Mouse (Mus musculus): Measurements from ENCODE around the gene Ablim1. TPM values are rescaled to one million over a fixed set of nuclear protein-coding genes. Genes with fewer than 3 reads are reported as not detected.

The Ablim1 gene
- polyA plus RNA-seq, 1 experiment from 2014 or later, result 46.9 TPM

DNA sequence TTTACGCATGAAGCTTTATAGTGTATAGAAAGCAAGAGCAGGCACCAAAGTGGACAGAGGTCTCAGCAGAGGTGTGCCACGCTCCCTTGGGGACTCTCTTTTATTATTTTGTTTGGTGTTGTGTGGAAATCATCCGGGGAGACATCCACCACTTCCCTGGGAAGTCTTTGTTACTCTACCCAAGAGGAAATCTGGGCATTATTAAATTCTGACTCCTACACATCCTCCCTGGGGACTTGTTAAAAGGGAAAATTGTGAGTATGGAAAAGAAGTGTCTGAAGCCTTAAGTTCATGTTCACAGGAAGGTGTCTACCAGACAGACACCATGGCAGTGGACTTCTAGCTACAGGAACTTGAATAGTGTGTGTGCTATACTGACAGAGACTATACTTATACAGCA is 31.4 kb downstream of the Ablim1 start:
- no peaks in the 10 kb centered on the region for H3K27me3 ChIP-seq (ENCODE audit: control insufficient read depth, insufficient read depth, low read length)
- peaks cover 4% of the 10 kb centered on the region; the same call in 1 of the 2 replicates for H3K9me3 ChIP-seq (ENCODE audit: control insufficient read depth, low read length)
- 73% methylated on average over 3 of the region's 3 CpGs for WGBS
- no peak overlapping the region; a peak in 1 of 4 replicates for H3K27ac ChIP-seq (replicated peaks in 1 of 2; ENCODE audit: control insufficient read depth in 1 of 2, insufficient read depth in 1 of 2, low read depth in 2 of 2, low read length in 2 of 2)
- no peak overlapping the region for H3K4me2 ChIP-seq (ENCODE audit: low read length)
- no peak for ATAC-seq (ENCODE audit: insufficient number of reproducible peaks, insufficient read depth, low FRiP score, low read depth)
- H3K9ac ChIP-seq (ENCODE audit: low read length), result no peak overlapping the region
- H3K4me3 ChIP-seq (ENCODE audit: control insufficient read depth in 1 of 2, insufficient read depth in 1 of 2, low read depth in 1 of 2, low read length in 2 of 2), result no peak overlapping the region
- H3K4me1 ChIP-seq (ENCODE audit: control insufficient read depth in 2 of 2, insufficient read depth in 2 of 2, low read length in 2 of 2), result peaks cover 0 to 4% of the 10 kb centered on the region in 2 experiments; a peak in 1 of 4 replicates
- H3K36me3 ChIP-seq (ENCODE audit: control insufficient read depth, insufficient read depth, low read length), result no peaks in the 10 kb centered on the region

- Histone ChIP-seq H3K36me3 (ENCODE audit: control insufficient read depth, insufficient read depth, low read length) (no peaks in the 10 kb centered on the region), H3K27me3 (ENCODE audit: control insufficient read depth, insufficient read depth, low read length) (no peaks in the 10 kb centered on the region), H3K9ac (ENCODE audit: low read length) (no peak overlapping the region), H3K9me3 (ENCODE audit: control insufficient read depth, low read length) (peaks cover 4% of the 10 kb centered on the region; the same call in 1 of the 2 replicates), H3K4me2 (ENCODE audit: low read length) (no peak overlapping the region), H3K4me1 (ENCODE audit: control insufficient read depth in 2 of 2, insufficient read depth in 2 of 2, low read length in 2 of 2) (peaks cover 0 to 4% of the 10 kb centered on the region in 2 experiments; a peak in 1 of 4 replicates), H3K4me3 (ENCODE audit: control insufficient read depth in 1 of 2, insufficient read depth in 1 of 2, low read depth in 1 of 2, low read length in 2 of 2) (no peak overlapping the region), H3K27ac (replicated peaks in 1 of 2; ENCODE audit: control insufficient read depth in 1 of 2, insufficient read depth in 1 of 2, low read depth in 2 of 2, low read length in 2 of 2) (no peak overlapping the region)
- 79% methylated on average over 5 of the region's 5 CpGs for WGBS
- no peak for ATAC-seq (ENCODE audit: insufficient number of reproducible peaks, insufficient read depth, low FRiP score, low read depth)
Observed at GRCm38 (mm10) chr19:57282642-57283041, 32.1 kb downstream of the Ablim1 start.

GRCm38 (mm10) chr19:57279666-57280065 is 35.1 kb downstream of the Ablim1 start:
- no peak for ATAC-seq (ENCODE audit: insufficient number of reproducible peaks, insufficient read depth, low FRiP score, low read depth)
- Histone ChIP-seq H3K4me3 (ENCODE audit: control insufficient read depth in 1 of 2, insufficient read depth in 1 of 2, low read depth in 1 of 2, low read length in 2 of 2) (no peak overlapping the region), H3K9me3 (ENCODE audit: control insufficient read depth, low read length) (no peaks in the 10 kb centered on the region), H3K4me2 (ENCODE audit: low read length) (no peak overlapping the region), H3K27ac (replicated peaks in 1 of 2; ENCODE audit: control insufficient read depth in 1 of 2, insufficient read depth in 1 of 2, low read depth in 2 of 2, low read length in 2 of 2) (no peak overlapping the region), H3K27me3 (ENCODE audit: control insufficient read depth, insufficient read depth, low read length) (no peaks in the 10 kb centered on the region), H3K9ac (ENCODE audit: low read length) (no peak overlapping the region), H3K36me3 (ENCODE audit: control insufficient read depth, insufficient read depth, low read length) (no peaks in the 10 kb centered on the region), H3K4me1 (ENCODE audit: control insufficient read depth in 2 of 2, insufficient read depth in 2 of 2, low read length in 2 of 2) (peaks cover 6 to 16% of the 10 kb centered on the region in 2 experiments)
- WGBS, result 89% methylated on average over 4 of the region's 4 CpGs

- H3K36me3 ChIP-seq (ENCODE audit: control insufficient read depth, insufficient read depth, low read length), result no peaks in the 10 kb centered on the region
- 81% methylated on average over 8 of the region's 8 CpGs for WGBS
- ATAC-seq (ENCODE audit: insufficient number of reproducible peaks, insufficient read depth, low FRiP score, low read depth), result no peak
- H3K4me3 ChIP-seq (ENCODE audit: control insufficient read depth in 1 of 2, insufficient read depth in 1 of 2, low read depth in 1 of 2, low read length in 2 of 2), result no peak overlapping the region
- H3K27ac ChIP-seq (replicated peaks in 1 of 2; ENCODE audit: control insufficient read depth in 1 of 2, insufficient read depth in 1 of 2, low read depth in 2 of 2, low read length in 2 of 2), result no peak overlapping the region
- H3K4me1 ChIP-seq (ENCODE audit: control insufficient read depth in 2 of 2, insufficient read depth in 2 of 2, low read length in 2 of 2), result peaks cover 13 to 26% of the 10 kb centered on the region in 2 experiments
- no peaks in the 10 kb centered on the region for H3K9me3 ChIP-seq (ENCODE audit: control insufficient read depth, low read length)
- no peak overlapping the region for H3K9ac ChIP-seq (ENCODE audit: low read length)
- H3K27me3 ChIP-seq (ENCODE audit: control insufficient read depth, insufficient read depth, low read length), result no peaks in the 10 kb centered on the region
- H3K4me2 ChIP-seq (ENCODE audit: low read length), result no peak overlapping the region
Observed at GRCm38 (mm10) chr19:57278263-57278662, 36.5 kb downstream of the Ablim1 start.

GRCm38 (mm10) chr19:57277010-57277409 is 37.7 kb downstream of the Ablim1 start:
- 84% methylated on average over 6 of the region's 6 CpGs for WGBS
- Histone ChIP-seq H3K4me1 (ENCODE audit: control insufficient read depth in 2 of 2, insufficient read depth in 2 of 2, low read length in 2 of 2) (peaks cover 23 to 38% of the 10 kb centered on the region in 2 experiments), H3K4me2 (ENCODE audit: low read length) (no peak overlapping the region), H3K36me3 (ENCODE audit: control insufficient read depth, insufficient read depth, low read length) (no peaks in the 10 kb centered on the region), H3K4me3 (ENCODE audit: control insufficient read depth in 1 of 2, insufficient read depth in 1 of 2, low read depth in 1 of 2, low read length in 2 of 2) (no peak overlapping the region), H3K27ac (replicated peaks in 1 of 2; ENCODE audit: control insufficient read depth in 1 of 2, insufficient read depth in 1 of 2, low read depth in 2 of 2, low read length in 2 of 2) (no peak overlapping the region), H3K27me3 (ENCODE audit: control insufficient read depth, insufficient read depth, low read length) (no peaks in the 10 kb centered on the region), H3K9ac (ENCODE audit: low read length) (no peak overlapping the region), H3K9me3 (ENCODE audit: control insufficient read depth, low read length) (no peaks in the 10 kb centered on the region)
- ATAC-seq (ENCODE audit: insufficient number of reproducible peaks, insufficient read depth, low FRiP score, low read depth), result no peak

DNA sequence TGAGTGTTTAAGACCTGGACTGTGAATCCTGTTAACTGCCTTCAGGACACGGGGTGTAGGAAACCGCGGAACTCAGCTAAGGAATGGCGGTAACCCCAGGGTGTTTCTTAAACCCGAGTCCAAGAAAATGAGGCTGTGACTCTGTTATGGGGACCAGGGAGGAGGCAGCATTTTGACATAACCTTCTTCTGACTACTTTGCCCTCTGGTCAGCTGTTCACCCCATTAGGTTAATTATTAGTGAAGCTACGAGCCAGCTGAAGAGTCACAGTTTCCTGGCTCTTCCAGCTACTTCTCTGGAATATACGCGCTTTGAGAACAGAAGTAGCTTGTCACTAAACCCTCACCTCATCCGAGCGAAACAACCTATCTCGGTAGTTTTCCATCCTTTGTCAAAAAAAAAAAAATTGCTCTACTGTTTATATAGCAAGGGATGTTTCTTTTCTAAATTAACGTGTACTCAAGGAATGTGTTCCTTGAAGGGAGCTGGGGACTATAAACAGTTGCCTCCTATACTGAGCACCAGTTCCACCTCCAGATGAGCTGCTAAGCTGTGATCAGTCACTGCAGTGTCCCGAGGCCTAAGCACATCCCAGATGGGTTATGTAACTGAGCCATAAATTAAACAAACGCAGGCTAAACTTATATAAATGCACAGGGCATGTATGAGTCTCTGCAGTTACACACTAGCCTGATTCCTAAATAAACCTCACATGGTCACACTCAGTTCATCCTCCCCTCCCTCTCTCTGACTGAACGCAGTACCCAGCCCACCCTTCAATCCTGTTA is 39.4 kb downstream of the Ablim1 start:
- Histone ChIP-seq H3K27me3 (ENCODE audit: control insufficient read depth, insufficient read depth, low read length) (no peaks in the 10 kb centered on the region), H3K9ac (ENCODE audit: low read length) (peak overlapping the region; percentile 27; the same call in 1 of the 2 replicates), H3K27ac (replicated peaks in 1 of 2; ENCODE audit: control insufficient read depth in 1 of 2, insufficient read depth in 1 of 2, low read depth in 2 of 2, low read length in 2 of 2) (peak overlapping the region; percentile 24 to 36; a peak in 1 of 4 replicates), H3K9me3 (ENCODE audit: control insufficient read depth, low read length) (no peaks in the 10 kb centered on the region), H3K4me1 (ENCODE audit: control insufficient read depth in 2 of 2, insufficient read depth in 2 of 2, low read length in 2 of 2) (peaks cover 32 to 54% of the 10 kb centered on the region in 2 experiments), H3K36me3 (ENCODE audit: control insufficient read depth, insufficient read depth, low read length) (no peaks in the 10 kb centered on the region), H3K4me2 (ENCODE audit: low read length) (peak overlapping the region; percentile 53), H3K4me3 (ENCODE audit: control insufficient read depth in 1 of 2, insufficient read depth in 1 of 2, low read depth in 1 of 2, low read length in 2 of 2) (peak overlapping the region in 1 of 2 experiments; percentile 7; a peak in 1 of 4 replicates)
- WGBS, result 63% methylated on average over 15 of the region's 15 CpGs
- no peak for ATAC-seq (ENCODE audit: insufficient number of reproducible peaks, insufficient read depth, low FRiP score, low read depth)

- Histone ChIP-seq H3K9ac (ENCODE audit: low read length) (peak overlapping the region; percentile 27; the same call in 1 of the 2 replicates), H3K4me1 (ENCODE audit: control insufficient read depth in 2 of 2, insufficient read depth in 2 of 2, low read length in 2 of 2) (peaks cover 35 to 61% of the 10 kb centered on the region in 2 experiments), H3K27ac (replicated peaks in 1 of 2; ENCODE audit: control insufficient read depth in 1 of 2, insufficient read depth in 1 of 2, low read depth in 2 of 2, low read length in 2 of 2) (peak overlapping the region; percentile 24 to 36; a peak in 1 of 4 replicates), H3K4me3 (ENCODE audit: control insufficient read depth in 1 of 2, insufficient read depth in 1 of 2, low read depth in 1 of 2, low read length in 2 of 2) (peak overlapping the region in 1 of 2 experiments; percentile 7; a peak in 2 of 4 replicates), H3K9me3 (ENCODE audit: control insufficient read depth, low read length) (no peaks in the 10 kb centered on the region), H3K36me3 (ENCODE audit: control insufficient read depth, insufficient read depth, low read length) (no peaks in the 10 kb centered on the region), H3K27me3 (ENCODE audit: control insufficient read depth, insufficient read depth, low read length) (no peaks in the 10 kb centered on the region), H3K4me2 (ENCODE audit: low read length) (peak overlapping the region; percentile 53)
- 33% methylated on average over 6 of the region's 6 CpGs for WGBS
- ATAC-seq (ENCODE audit: insufficient number of reproducible peaks, insufficient read depth, low FRiP score, low read depth), result no peak
Observed at GRCm38 (mm10) chr19:57274717-57275116, 40.0 kb downstream of the Ablim1 start.
